Mouse (Mus musculus) T-helper 1 cell (primary cell): ENCODE measurements around the gene Trim7.
"Not testable (repeated sequence)": the region's sequence is repeated elsewhere in the genome, so short reads cannot be mapped to it uniquely, and the experiment has no call there.

ENCODE experiments used
- in situ Hi-C: fragments of 300-600 bp; cut with MboI, MseI; formaldehyde crosslinking; loops from one replicate; pipeline ENCODE4 v1.15.1; 2025; ENCODE audit warnings: high pct_unique_total_duplicates

The Trim7 gene

DNA sequence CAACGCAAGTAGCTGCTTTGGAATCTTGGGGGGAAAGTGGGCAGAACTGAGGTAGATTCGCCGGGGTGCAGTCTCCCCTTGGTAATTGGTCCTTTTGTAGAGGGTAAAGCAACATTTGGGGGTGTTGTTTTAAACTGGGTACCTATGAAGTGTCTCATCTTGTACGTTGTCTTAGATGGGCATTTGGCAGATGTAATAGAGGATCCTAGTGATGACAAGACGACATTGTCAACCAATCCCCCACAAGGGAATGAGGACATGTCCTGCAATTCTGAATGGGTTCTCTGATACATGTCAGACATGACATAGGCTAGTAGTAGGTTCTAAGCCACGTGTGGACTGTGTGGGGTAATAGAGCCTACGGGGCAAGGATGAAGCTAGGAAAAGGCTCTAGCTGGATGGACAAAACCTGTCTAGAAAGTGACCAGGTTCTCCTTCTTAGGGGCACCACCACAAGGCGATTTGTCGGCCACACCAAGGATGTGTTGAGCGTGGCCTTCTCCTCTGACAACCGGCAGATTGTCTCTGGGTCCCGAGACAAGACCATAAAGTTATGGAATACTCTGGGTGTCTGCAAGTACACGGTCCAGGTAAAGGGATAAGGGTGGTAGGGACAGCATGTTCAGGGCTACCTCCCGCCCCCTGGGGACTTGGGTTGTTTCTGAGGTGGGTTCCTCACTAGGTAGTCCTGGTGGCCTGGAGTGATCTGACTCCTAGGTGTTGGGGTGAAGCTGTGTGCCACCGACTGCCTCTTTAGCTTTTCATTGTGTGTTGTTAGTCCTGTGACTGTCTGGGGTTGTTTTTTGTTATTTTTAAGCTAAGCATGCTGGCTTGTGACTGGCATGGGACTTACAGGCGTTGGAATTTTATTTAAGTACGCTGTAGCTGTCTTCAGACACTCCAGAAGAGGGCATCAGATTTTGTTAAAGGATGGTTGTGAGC is 23.8 kb upstream of the Trim7 start:
- in situ Hi-C loops: loop anchor here (10.0 kb wide), 1 partner anchor 403 kb away; the partner anchor contains the start of gene Zfp62

DNA sequence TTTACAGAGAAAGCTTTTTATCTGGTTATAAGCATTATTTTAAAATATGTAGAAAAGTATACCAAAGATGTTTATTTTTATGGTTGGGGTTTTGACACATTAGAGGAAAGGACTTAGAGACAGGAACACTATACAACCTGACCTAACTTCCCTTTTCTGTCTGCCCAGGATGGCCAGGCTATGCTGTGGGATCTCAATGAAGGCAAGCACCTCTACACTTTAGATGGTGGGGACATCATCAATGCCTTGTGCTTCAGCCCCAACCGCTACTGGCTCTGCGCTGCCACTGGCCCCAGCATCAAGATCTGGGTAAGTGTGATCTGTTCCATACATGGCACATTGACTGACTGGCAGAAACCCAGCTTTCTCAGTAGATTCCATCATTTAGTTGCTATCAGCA is 22.0 kb upstream of the Trim7 start:
- in situ Hi-C loops: loop anchor here (10.0 kb wide), 1 partner anchor 401 kb away; the partner anchor contains the start of gene Zfp62

GRCm38 (mm10) chr11:48804922-48805321 is 21.0 kb upstream of the Trim7 start:
- in situ Hi-C loops: loop anchor here (10.0 kb wide), 1 partner anchor 400 kb away; the partner anchor contains the start of gene Zfp62

GRCm38 (mm10) chr11:48806856-48807562 is 18.9 kb upstream of the Trim7 start:
- in situ Hi-C loops: loop anchor here (10.0 kb wide), 1 partner anchor 398 kb away; the partner anchor contains the start of gene Zfp62

DNA sequence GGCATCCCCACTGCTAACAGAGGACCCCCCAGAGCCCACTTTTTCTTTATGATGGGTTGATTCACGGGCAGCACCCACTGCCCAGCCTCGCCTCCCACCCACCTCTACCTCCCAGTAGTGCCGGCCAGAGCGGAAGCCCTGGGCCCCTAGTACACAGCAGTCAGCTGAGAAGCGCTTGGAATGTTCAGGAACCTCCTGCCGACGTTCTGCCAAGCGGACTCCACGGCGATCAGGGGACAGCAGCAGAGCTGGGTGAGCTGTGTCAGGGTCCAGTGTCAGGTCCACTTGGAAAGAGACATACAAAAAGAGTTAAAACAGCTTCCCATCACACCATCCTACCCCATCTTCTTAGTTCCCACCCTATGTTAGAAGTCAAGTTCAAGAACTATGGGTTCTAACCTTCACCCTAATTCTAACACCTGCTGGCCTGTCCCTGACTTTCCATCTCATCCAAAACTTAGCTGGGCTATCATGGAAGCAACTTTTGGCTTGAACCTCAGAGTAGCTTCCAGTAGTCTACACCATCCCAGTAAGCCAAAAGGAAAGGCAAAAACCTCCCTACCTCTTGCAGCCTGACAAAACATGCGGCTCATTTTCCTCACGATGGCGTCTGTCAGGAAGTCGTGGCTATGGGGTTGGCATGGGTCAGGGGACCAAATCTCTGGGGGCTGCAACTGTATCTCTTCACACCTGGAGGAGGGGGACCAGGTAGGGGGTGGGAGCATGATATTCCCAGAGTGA is 18.2 kb upstream of the Trim7 start:
- in situ Hi-C loops: loop anchor here (10.0 kb wide), 1 partner anchor 397 kb away; the partner anchor contains the start of gene Zfp62

- in situ Hi-C loops: loop anchor here (10.0 kb wide), 1 partner anchor 397 kb away; the partner anchor contains the start of gene Zfp62
Measured at GRCm38 (mm10) chr11:48808304-48808646, 17.7 kb upstream of the Trim7 start.

DNA sequence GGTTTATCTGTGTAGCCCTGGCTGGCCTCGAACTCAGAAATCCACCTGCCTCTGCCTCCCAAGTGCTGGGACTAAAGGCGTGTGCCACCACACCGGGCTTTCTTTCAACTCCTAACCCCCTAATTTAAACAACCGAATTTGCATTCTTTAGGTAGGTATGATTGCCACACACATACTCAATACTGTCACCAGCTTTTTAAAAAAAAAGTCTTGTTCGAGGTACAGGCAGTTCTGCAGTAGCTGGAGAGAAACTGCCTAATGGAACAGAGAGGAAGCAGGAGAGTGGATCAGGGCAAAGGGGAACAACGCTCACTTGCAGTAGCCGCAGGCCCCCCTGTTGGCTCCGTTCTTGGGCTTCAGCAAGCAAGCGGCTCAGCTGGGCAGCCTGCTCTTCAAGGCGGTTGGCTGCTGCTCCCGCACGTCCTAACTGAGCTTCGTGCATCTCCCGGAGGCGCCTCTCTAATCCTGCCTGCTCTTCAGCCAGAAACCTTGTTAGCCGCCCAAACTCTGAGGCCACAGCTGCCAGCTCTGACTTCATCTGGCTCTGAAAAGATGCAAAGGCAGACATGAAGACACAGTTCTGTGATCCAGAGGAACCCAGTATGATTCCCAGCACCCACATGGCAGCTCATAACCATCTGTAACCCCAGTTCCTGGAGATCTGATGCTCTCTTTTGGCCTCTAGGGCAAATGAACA is 17.1 kb upstream of the Trim7 start:
- in situ Hi-C loops: loop anchor here (10.0 kb wide), 1 partner anchor 396 kb away; the partner anchor contains the start of gene Zfp62

DNA sequence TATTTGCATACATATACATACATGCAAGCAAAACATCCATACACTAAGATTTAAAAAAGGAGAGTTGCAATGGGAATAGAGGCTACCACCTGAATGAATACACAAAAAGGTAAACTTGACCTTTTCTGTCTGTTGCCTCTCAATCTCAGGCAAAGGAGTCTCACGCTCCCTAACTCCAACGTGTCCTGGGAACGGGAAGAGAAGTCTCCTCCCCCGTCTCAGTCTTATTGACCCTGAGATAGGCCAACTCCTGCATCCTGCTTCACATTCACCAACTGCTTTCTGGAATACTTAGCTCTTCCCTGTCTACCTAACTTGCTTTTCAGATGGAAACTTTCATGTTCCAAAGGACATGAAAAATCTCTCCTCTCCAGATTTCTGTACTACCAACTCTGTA is 16.5 kb upstream of the Trim7 start:
- in situ Hi-C loops: loop anchor here (10.0 kb wide), 1 partner anchor 395 kb away; the partner anchor contains the start of gene Zfp62

DNA sequence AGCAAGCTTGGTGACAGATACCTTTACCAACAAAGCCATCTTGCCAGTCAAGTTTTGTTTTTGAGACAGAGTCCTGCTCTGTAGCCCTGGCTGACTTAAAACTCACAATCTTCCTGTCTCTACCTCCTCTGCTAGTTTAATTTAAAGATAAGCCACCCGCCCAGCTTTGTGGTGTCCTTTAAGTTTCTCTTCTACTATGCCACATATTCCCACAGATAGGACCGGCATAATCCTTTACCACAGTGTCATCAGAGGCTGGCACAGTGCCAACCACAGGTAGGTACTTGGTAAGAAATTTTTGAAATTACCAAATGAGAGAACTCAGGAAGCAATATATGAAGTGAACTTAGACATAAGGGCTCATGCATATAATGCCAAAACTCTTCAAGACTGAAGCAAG is 15.8 kb upstream of the Trim7 start:
- in situ Hi-C loops: no loop called here

- in situ Hi-C loops: no loop called here
Measured at GRCm38 (mm10) chr11:48813782-48814181, 12.2 kb upstream of the Trim7 start.

- in situ Hi-C loops: no loop called here
Measured at GRCm38 (mm10) chr11:48815851-48816250, 10.1 kb upstream of the Trim7 start.

- in situ Hi-C loops: no loop called here
Measured at GRCm38 (mm10) chr11:48816281-48816781, 9.6 kb upstream of the Trim7 start.

DNA sequence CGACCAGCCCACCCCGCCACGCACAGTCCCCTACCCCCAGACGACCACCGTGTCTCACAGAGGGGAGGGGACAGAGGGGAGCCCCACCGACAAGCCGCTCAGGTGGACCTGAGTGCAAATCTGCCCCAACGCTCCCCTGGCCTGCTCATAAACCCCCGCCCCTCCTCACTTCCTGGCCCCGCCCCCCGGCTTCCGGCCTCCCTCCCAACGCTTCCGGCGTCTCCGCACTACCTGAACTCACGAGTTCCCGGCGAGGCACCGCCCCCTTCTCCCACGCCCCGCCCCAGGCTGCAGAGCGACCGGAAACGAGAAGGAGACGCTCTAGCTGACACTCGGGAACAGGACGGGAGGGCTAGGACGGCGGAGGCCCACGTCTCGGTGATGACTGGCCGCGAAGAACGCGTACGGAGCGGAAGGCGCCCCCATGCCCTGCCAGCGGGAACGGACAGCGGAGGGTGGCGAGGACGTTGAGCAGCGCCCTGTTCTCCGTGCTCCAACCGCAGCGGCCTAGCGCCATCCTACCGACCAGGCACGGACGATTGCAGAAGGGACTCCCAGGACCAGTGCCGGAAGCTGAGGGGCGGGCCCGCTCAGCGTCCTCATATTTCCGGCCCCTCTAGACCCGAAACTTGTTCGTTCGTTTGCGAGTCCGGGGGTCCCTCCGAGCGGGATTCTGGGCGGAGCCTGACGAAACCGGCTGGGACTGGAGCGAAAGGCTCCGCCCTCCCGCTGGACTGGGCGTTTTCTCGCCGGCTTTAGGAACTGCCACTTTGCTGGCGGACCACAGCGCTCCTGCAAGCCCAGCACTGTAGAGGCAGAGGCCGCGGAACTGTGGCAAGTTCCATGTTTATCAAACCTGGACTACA is 8.9 kb upstream of the Trim7 start, which contains the start of gene Trim41:
Gene Trim41 (minus strand): TSS at position 554 of the 866 bp plus-strand sequence.
- in situ Hi-C loops: no loop called here

DNA sequence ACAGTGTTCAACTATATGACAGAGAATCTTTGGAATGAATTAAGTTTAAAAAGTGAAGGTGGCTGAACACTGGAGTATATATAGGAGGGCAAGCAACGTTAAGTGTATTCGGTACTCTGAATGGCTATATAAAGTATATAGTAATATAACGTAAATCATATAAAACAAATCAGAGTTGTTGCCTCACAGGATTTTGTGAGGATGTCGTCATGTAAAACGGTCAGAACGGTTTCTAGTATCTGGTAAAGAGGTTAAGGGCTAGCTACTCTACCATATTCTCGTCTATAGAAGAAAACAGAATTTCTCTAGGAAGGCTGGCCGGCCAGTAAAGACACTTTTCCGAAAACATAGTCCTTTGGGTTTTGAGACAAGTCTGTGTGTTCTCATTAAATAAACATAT is 8.1 kb upstream of the Trim7 start:
- in situ Hi-C loops: no loop called here

- in situ Hi-C loops: no loop called here
Measured at GRCm38 (mm10) chr11:48818346-48818745, 7.6 kb upstream of the Trim7 start.

DNA sequence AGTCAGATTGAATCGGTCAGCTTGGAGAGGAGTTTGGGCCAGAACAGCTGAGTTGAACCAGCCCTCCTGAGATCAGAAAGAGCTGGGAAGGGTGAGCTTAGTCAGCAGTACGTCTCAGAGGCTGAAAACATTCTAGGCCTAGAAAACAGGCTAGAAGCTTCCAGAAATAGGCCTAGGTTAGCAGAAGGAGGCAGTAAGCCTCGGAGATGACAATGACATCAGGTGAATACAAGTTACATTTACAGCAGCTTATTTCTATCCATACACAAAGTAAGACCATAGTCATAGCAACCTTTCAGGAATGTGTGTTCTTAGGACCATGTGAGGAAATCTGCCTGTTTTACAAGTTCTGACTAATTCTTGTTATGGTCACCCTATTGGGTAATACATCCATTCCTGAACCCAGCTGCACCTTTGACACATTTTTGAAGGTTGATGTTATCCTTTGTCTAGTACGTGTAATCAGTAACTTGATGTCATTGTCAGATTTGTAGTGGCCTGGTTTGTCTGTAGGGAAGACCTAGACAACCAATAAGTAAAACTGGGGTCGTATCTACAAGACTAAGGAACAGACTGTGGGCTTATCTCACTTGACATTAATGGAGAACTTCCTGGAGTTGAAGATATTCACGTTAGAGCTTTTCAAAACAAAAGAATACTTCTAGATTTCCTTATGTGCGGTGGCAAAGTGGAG is 6.2 kb upstream of the Trim7 start:
- in situ Hi-C loops: no loop called here

GRCm38 (mm10) chr11:48820308-48820674 is 5.6 kb upstream of the Trim7 start:
- in situ Hi-C loops: no loop called here

DNA sequence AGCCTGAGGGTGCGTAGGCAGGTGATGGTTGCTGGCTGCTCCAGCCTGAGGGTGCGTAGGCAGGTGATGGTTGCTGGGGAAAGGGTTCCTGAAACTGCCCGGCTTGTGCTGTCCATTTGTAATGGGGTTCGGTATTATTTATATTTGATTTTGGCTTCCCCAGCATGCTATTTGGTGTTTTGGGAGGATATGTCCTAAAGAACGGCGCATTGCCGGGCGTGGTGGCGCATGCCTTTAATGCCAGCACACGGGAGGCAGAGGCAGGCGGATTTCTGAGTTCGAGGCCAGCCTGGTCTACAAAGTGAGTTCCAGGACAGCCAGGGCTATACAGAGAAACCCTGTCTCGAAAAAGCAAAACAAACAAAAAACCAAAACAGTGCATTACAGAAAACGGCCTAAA is 4.6 kb upstream of the Trim7 start:
- in situ Hi-C loops: not testable (repeated sequence)
